Mouse (Mus musculus) liver, embryonic 16.5 days (tissue): ENCODE measurements around the gene Pla2g7. TPM values are rescaled to one million over a fixed set of nuclear protein-coding genes. Genes with fewer than 3 reads are reported as not detected.

Experiments
- ATAC-seq: fragments of 200-750 bp; cut with Nextera tagmentation; 2 replicates; pipeline ENCODE4 v1.8.0; 2017; ENCODE audit warnings: low read depth, mild to moderate bottlenecking, moderate number of reproducible peaks, moderate library complexity
- H3K27ac ChIP-seq: fragments of 300-500 bp; sonication (generic); 2 replicates; pipeline ENCODE4 v1.5.1; 2014; ENCODE audit warnings: mild to moderate bottlenecking, low read length
- H3K27me3 ChIP-seq: fragments of 300-500 bp; sonication (generic); 2 replicates; pipeline ENCODE4 v1.6.1; 2014; ENCODE audit warnings: low read depth, low read length, mixed read lengths; ENCODE audit not compliant: control insufficient read depth, insufficient read depth
- H3K36me3 ChIP-seq: fragments of 300-500 bp; sonication (generic); 2 replicates; pipeline ENCODE4 v1.6.1; 2014; ENCODE audit warnings: mild to moderate bottlenecking; ENCODE audit not compliant: control insufficient read depth, insufficient read depth
- H3K4me1 ChIP-seq: fragments of 300-500 bp; sonication (generic); 2 replicates; pipeline ENCODE4 v1.6.1; 2014; ENCODE audit warnings: low read depth, low read length, mixed read lengths; ENCODE audit not compliant: control insufficient read depth
- H3K4me2 ChIP-seq: fragments of 300-500 bp; sonication (generic); 2 replicates; pipeline ENCODE4 v1.6.1; 2014; ENCODE audit warnings: low read depth, low read length, mixed read lengths
- H3K4me3 ChIP-seq: fragments of 300-500 bp; sonication (generic); 2 replicates; pipeline ENCODE4 v1.5.1; 2014; ENCODE audit warnings: low read depth, mild to moderate bottlenecking, low read length
- H3K9ac ChIP-seq: fragments of 300-500 bp; sonication (generic); 2 replicates; pipeline ENCODE4 v1.6.1; 2014; ENCODE audit warnings: low read depth, low read length
- H3K9me3 ChIP-seq: fragments of 300-500 bp; sonication (generic); replicated peaks from 2 replicates; pipeline ENCODE4 v1.6.1; 2016; ENCODE audit warnings: low read length; ENCODE audit not compliant: control insufficient read depth
- WGBS: fragments of 180-500 bp; shearing (Covaris S2); extraction: QIAGEN DNeasy Blood & Tissue Kit; methylation state at CpG from one replicate; pipeline ENCODE4 v1.1.7; 2014; ENCODE audit not compliant: insufficient replicate concordance; 5-methylcytosine and 5-hydroxymethylcytosine counted together
- polyA plus RNA-seq: library from polyadenylated mRNA; unstranded; fragments of >200 nt; fragmentation: Nextera tagmentation; extraction: Ambion mirVana; gene quantifications from 2 replicates; pipeline ENCODE4 v1.2.1, GENCODE M21; 2015

Pla2g7 gene
- polyA plus RNA-seq, 1 experiment from 2014 or later, result 35.9 TPM

GRCm38 (mm10) chr17:43649641-43650436 is 81.9 kb downstream of the Pla2g7 start:
- H3K9me3 ChIP-seq, result no peaks in the 10 kb centered on the region
- H3K9ac ChIP-seq, result no peak overlapping the region
- no peak overlapping the region for H3K27ac ChIP-seq
- 63% methylated on average over 10 of the region's 10 CpGs for WGBS
- H3K4me3 ChIP-seq, result no peak overlapping the region
- no peaks in the 10 kb centered on the region for H3K27me3 ChIP-seq
- H3K4me1 ChIP-seq, result no peaks in the 10 kb centered on the region
- ATAC-seq, result no peak
- H3K4me2 ChIP-seq, result no peak overlapping the region
- no peaks in the 10 kb centered on the region for H3K36me3 ChIP-seq

GRCm38 (mm10) chr17:43651314-43652046 is 83.6 kb downstream of the Pla2g7 start:
- H3K9me3 ChIP-seq, result no peaks in the 10 kb centered on the region
- no peaks in the 10 kb centered on the region for H3K4me1 ChIP-seq
- no peaks in the 10 kb centered on the region for H3K36me3 ChIP-seq
- WGBS, result 57% methylated on average over 14 of the region's 14 CpGs
- H3K9ac ChIP-seq, result no peak overlapping the region
- H3K4me2 ChIP-seq, result no peak overlapping the region
- H3K27ac ChIP-seq, result no peak overlapping the region
- no peaks in the 10 kb centered on the region for H3K27me3 ChIP-seq
- H3K4me3 ChIP-seq, result no peak overlapping the region
- ATAC-seq, result no peak

Other genes starting within 250 kb of the Pla2g7 start
- gene Adgrf5, start 207.6 kb upstream of the Pla2g7 start, polyA plus RNA-seq, result 3.7 and 3.8 TPM in 2 replicates
- 0.07 and 0.24 TPM in 2 replicates for gene Mep1a, start 65.3 kb upstream of the Pla2g7 start, polyA plus RNA-seq
- gene Ankrd66, start 24.5 kb upstream of the Pla2g7 start, polyA plus RNA-seq, result not detected in 2 replicates
- 0.08 TPM in 1 of 2 replicates, not detected in the other for gene Tdrd6, start 62.2 kb downstream of the Pla2g7 start, polyA plus RNA-seq
- 1.1 and 1.4 TPM in 2 replicates for gene Slc25a27, start 99.1 kb downstream of the Pla2g7 start, polyA plus RNA-seq
- gene Cyp39a1, start 99.3 kb downstream of the Pla2g7 start, polyA plus RNA-seq, result 14.4 and 14.7 TPM in 2 replicates
- gene Rcan2, start 233.3 kb downstream of the Pla2g7 start, polyA plus RNA-seq, result 0.83 and 1.2 TPM in 2 replicates